In genomic region chr1:91098887-91099286, GRCm38 (mm10) we compare ENCODE assay signal across 9 mouse cellular contexts. TPM values are rescaled to one million over a fixed set of nuclear protein-coding genes. Genes with fewer than 3 reads are reported as not detected.
A peak's percentile ranks its signal among the peaks of the same experiment; 100 is the strongest.
DNase-seq lines count a peak whose midpoint lies in the region; ATAC-seq and TF ChIP-seq lines count a peak whose summit lies in the region.
"Had no signal": no experiment of that assay in that cellular context is flagged by ENCODE, and none has a peak within 500 bp of the region (broad histone marks: within the 10 kb centered on the region; RNA-seq: fewer than 3 reads in every experiment).

No protein-coding gene starts in this region.

- ATAC-seq in embryonic facial prominence, embryonic 15.5 days (ENCODE audit: insufficient number of reproducible peaks, low FRiP score, low TSS enrichment, low read depth): peak; percentile 61; the same call in 1 of the 2 replicates
- peak; percentile 87 for ATAC-seq in heart, postnatal 0 days (ENCODE audit: insufficient read depth, low read depth)
- no peak for ATAC-seq in liver, embryonic 14.5 days (ENCODE audit: insufficient read depth)

- no peak overlapping the region for H3K4me3 ChIP-seq in C2C12 (ENCODE audit: insufficient read depth, poor library complexity, severe bottlenecking)
- no peak overlapping the region for H3K4me3 ChIP-seq in embryonic facial prominence, embryonic 15.5 days (replicated peaks)
- no peak overlapping the region for H3K4me3 ChIP-seq in heart, postnatal 0 days (ENCODE audit: low read depth, low read length)
- H3K4me3 ChIP-seq in liver, embryonic 14.5 days (ENCODE audit: insufficient read depth in 1 of 2, low read depth in 2 of 2, low read length in 2 of 2): no peak overlapping the region
- H3K4me3 ChIP-seq: embryonic facial prominence, embryonic 13.5 days had no signal

- H3K9me3 ChIP-seq in embryonic facial prominence, embryonic 15.5 days (replicated peaks): no peaks in the 10 kb centered on the region
- H3K9me3 ChIP-seq in heart, postnatal 0 days (replicated peaks; ENCODE audit: control insufficient read depth, low read length): no peaks in the 10 kb centered on the region
- H3K9me3 ChIP-seq in liver, embryonic 14.5 days (ENCODE audit: control insufficient read depth, low read length): no peaks in the 10 kb centered on the region
- H3K9me3 ChIP-seq: embryonic facial prominence, embryonic 13.5 days had no signal

- H3K4me2 ChIP-seq in embryonic facial prominence, embryonic 15.5 days (replicated peaks): no peak overlapping the region
- H3K4me2 ChIP-seq in heart, postnatal 0 days (ENCODE audit: low read depth, low read length): no peak overlapping the region
- no peak overlapping the region for H3K4me2 ChIP-seq in liver, embryonic 14.5 days (ENCODE audit: low read depth)
- H3K4me2 ChIP-seq: embryonic facial prominence, embryonic 13.5 days had no signal

- no peak overlapping the region for H3K27ac ChIP-seq in embryonic facial prominence, embryonic 15.5 days (replicated peaks)
- peak overlapping the region; percentile 80 for H3K27ac ChIP-seq in heart, postnatal 0 days (ENCODE audit: low read depth)
- no peak overlapping the region for H3K27ac ChIP-seq in liver, embryonic 14.5 days
- H3K27ac ChIP-seq: embryonic facial prominence, embryonic 13.5 days had no signal

- H3K4me1 ChIP-seq in embryonic facial prominence, embryonic 15.5 days: peaks cover 13% of the 10 kb centered on the region
- H3K4me1 ChIP-seq in heart, postnatal 0 days (ENCODE audit: control insufficient read depth, insufficient read depth): peaks cover 31% of the 10 kb centered on the region
- peaks cover 0 to 9% of the 10 kb centered on the region in 2 experiments; a peak in 2 of 4 replicates for H3K4me1 ChIP-seq in liver, embryonic 14.5 days (replicated peaks; ENCODE audit: control insufficient read depth in 2 of 2, insufficient read depth in 2 of 2, low read length in 1 of 2)

- H3K9ac ChIP-seq in embryonic facial prominence, embryonic 15.5 days: no peak overlapping the region
- H3K9ac ChIP-seq in heart, postnatal 0 days (replicated peaks; ENCODE audit: low read depth, low read length): no peak overlapping the region
- H3K9ac ChIP-seq in liver, embryonic 14.5 days (replicated peaks): no peak overlapping the region
- H3K9ac ChIP-seq: embryonic facial prominence, embryonic 13.5 days had no signal

- peak; percentile 50 for TF ChIP-seq CTCF in C2C12 (IDR thresholded peaks at IDR 0.05; ENCODE audit: control insufficient read depth, insufficient read depth, insufficient read length)
- TF ChIP-seq CTCF in heart, postnatal 0 days (IDR thresholded peaks at IDR 0.05; ENCODE audit: low read depth): peak; percentile 85
- TF ChIP-seq CTCF in liver, embryonic 14.5 days (IDR thresholded peaks at IDR 0.05; ENCODE audit: low read depth): peak; percentile 82

- peaks cover 66% of the 10 kb centered on the region for H3K79me2 ChIP-seq in C2C12 (ENCODE audit: control insufficient read depth, insufficient read depth)

- peak; percentile 85 for DNase-seq in adrenal gland, postnatal 14 days
- DNase-seq in heart, postnatal 0 days (ENCODE audit: low spot score): peak; percentile 89
- DNase-seq in kidney, postnatal 14 days: peak; percentile 76
- DNase-seq in liver, embryonic 14.5 days (ENCODE audit: low read depth in 3 of 3, low spot score in 3 of 3): peak in 2 of 3 experiments; percentile 27 to 32
- peak; percentile 9 for DNase-seq in ovary, adult 18-20 months (ENCODE audit: low spot score)
- peak; percentile 84 for DNase-seq in thymus, postnatal 0 days (ENCODE audit: low spot score)

- WGBS in embryonic facial prominence, embryonic 15.5 days: 23% methylated on average over 6 of the region's 6 CpGs
- WGBS in heart, postnatal 0 days: 4% methylated on average over 6 of the region's 6 CpGs
- WGBS in liver, embryonic 14.5 days (ENCODE audit: insufficient replicate concordance): 19% methylated on average over 6 of the region's 6 CpGs

- no peak overlapping the region for H3ac ChIP-seq in C2C12 (ENCODE audit: control insufficient read depth, insufficient read length, low read depth)

- H3K79me3 ChIP-seq in C2C12 (ENCODE audit: low read depth): peaks cover 35% of the 10 kb centered on the region

- H3K27me3 ChIP-seq in C2C12 (ENCODE audit: control insufficient read depth, insufficient read depth, insufficient read length): no peaks in the 10 kb centered on the region
- H3K27me3 ChIP-seq in embryonic facial prominence, embryonic 15.5 days: no peaks in the 10 kb centered on the region
- no peaks in the 10 kb centered on the region for H3K27me3 ChIP-seq in heart, postnatal 0 days (ENCODE audit: control insufficient read depth, insufficient read depth, low read length)
- no peaks in the 10 kb centered on the region for H3K27me3 ChIP-seq in liver, embryonic 14.5 days (ENCODE audit: control insufficient read depth, insufficient read depth, low read length)
- H3K27me3 ChIP-seq: embryonic facial prominence, embryonic 13.5 days had no signal

- H3K36me3 ChIP-seq in C2C12 (ENCODE audit: control insufficient read depth, insufficient read depth): peaks cover 57% of the 10 kb centered on the region
- peaks cover 10% of the 10 kb centered on the region; the same call in 1 of the 2 replicates for H3K36me3 ChIP-seq in embryonic facial prominence, embryonic 15.5 days
- H3K36me3 ChIP-seq in heart, postnatal 0 days (replicated peaks; ENCODE audit: control insufficient read depth, insufficient read depth, low read length): peaks cover 49% of the 10 kb centered on the region
- no peaks in the 10 kb centered on the region for H3K36me3 ChIP-seq in liver, embryonic 14.5 days (replicated peaks; ENCODE audit: control insufficient read depth, insufficient read depth, low read depth)

- peak; percentile 37; the same call in 1 of the 2 replicates for TF ChIP-seq EP300 in heart, postnatal 0 days (IDR thresholded peaks at IDR 0.05; ENCODE audit: low read depth)
- no peak for TF ChIP-seq EP300 in liver, embryonic 14.5 days (IDR thresholded peaks at IDR 0.05; ENCODE audit: low read depth)

TF ChIP-seq in C2C12, 6 proteins besides CTCF, POLR2A, EP300 and RAD21:
- TF ChIP-seq FOSL1 (IDR thresholded peaks at IDR 0.05; ENCODE audit: insufficient read depth, low read length, poor library complexity, severe bottlenecking) (no peak), CEBPB (IDR thresholded peaks at IDR 0.05; ENCODE audit: low read depth) (no peak), MYOG (IDR thresholded peaks at IDR 0.05; ENCODE audit: control insufficient read depth, extremely low read depth, insufficient read length) (no peak), MAX (IDR thresholded peaks at IDR 0.05) (no peak), USF1 (IDR thresholded peaks at IDR 0.05; ENCODE audit: low read depth) (no peak), MYOD1 (IDR thresholded peaks at IDR 0.05; ENCODE audit: control insufficient read depth, insufficient read length, low read depth) (no peak)

RNA-seq across cellular contexts. Expression of gene Rbm44, which starts 46.0 kb away (rescaled TPM):
- not detected for polyA plus RNA-seq in C2C12 (2012; fragmentation: generic; extraction: Trizol)
- total RNA-seq in adrenal gland, postnatal 14 days (2021): not detected in 2 replicates
- polyA plus RNA-seq in embryonic facial prominence, embryonic 15.5 days (2015; fragmentation: Nextera tagmentation; extraction: Ambion mirVana): 0.51 and 0.70 TPM in 2 replicates
- total RNA-seq in heart, postnatal 0 days (2014; rRNA removed; ENCODE audit: low replicate concordance): 0.04 and 4.4 TPM in 2 replicates
- polyA plus RNA-seq in heart, postnatal 0 days (2015; fragmentation: Nextera tagmentation; extraction: Ambion mirVana): 0.71 and 0.97 TPM in 2 replicates
- polyA plus RNA-seq in liver, embryonic 14.5 days (2012; rRNA removed): 0.31 and 0.95 TPM in 2 replicates
- polyA plus RNA-seq in liver, embryonic 14.5 days (2014; fragmentation: Nextera tagmentation; extraction: Ambion mirVana): 0.94 and 1.4 TPM in 2 replicates
- 1.4 and 2.1 TPM in 2 replicates for polyA plus RNA-seq in thymus, postnatal 0 days (2015; fragmentation: Nextera tagmentation; extraction: Ambion mirVana)

Comparison
In these comparisons a context has a peak if more than half of its experiments do, and no peak if none do; other contexts are left out.
1. DNase-seq: peak in every context shown above with its lines; median percentile 89 in heart, postnatal 0 days; 85 in adrenal gland, postnatal 14 days; 84 in thymus, postnatal 0 days; 76 in kidney, postnatal 14 days; 30 in liver, embryonic 14.5 days; 9 in ovary, adult 18-20 months.